Mouse (Mus musculus) CH12.LX (cell line): ENCODE data around the gene Trim44.

ENCODE experiments used
- CHD2 ChIP-seq: IDR thresholded peaks from 2 replicates; pipeline ENCODE4 v1.6.1; 2011; ENCODE audit warnings: low read length, improper control_type of control experiment
- CTCF ChIP-seq, 2 experiments: IDR thresholded peaks in 1 of 2; conservative IDR thresholded peaks in 1 of 2; 2 replicates each; pipeline ENCODE4 v1.5.1; 2011 to 2012; ENCODE audit warnings: low read depth in 2 of 2, low read length in 2 of 2, improper control_type of control experiment in 1 of 2, inconsistent platforms in 1 of 2, mild to moderate bottlenecking in 1 of 2, moderate library complexity in 1 of 2
- JUND ChIP-seq: conservative IDR thresholded peaks from 2 replicates; pipeline ENCODE4 v1.6.1; 2011; ENCODE audit warnings: low read depth, low read length, improper control_type of control experiment
- POLR2A ChIP-seq: IDR thresholded peaks from 2 replicates; pipeline ENCODE4 v1.6.1; 2011; ENCODE audit warnings: low read depth, mild to moderate bottlenecking, improper control_type of control experiment, low read length
- RCOR1 ChIP-seq: conservative IDR thresholded peaks from 2 replicates; pipeline ENCODE4 v1.6.1; 2012; ENCODE audit warnings: low read depth, mild to moderate bottlenecking, inconsistent platforms, low read length, improper control_type of control experiment
- ZC3H11A ChIP-seq: IDR thresholded peaks from 2 replicates; pipeline ENCODE4 v1.6.1; 2012; ENCODE audit warnings: low read depth, mild to moderate bottlenecking, inconsistent platforms, low read length, improper control_type of control experiment
- ZMIZ1 ChIP-seq: IDR thresholded peaks from 2 replicates; pipeline ENCODE4 v1.6.1; 2012; ENCODE audit warnings: low read depth, mild to moderate bottlenecking, inconsistent platforms, low read length, improper control_type of control experiment

- no peak for TF ChIP-seq POLR2A
- no peak for TF ChIP-seq RCOR1
- no peak for TF ChIP-seq CHD2
- no peak for TF ChIP-seq ZMIZ1
- TF ChIP-seq JUND: no peak
- TF ChIP-seq CTCF (conservative IDR thresholded peaks at IDR 0.05 in 1 of 2, IDR thresholded peaks at IDR 0.05 in 1 of 2; ENCODE audit: low read depth in 2 of 2, low read length in 2 of 2): no peak
- no peak for TF ChIP-seq ZC3H11A
Measured at GRCm38 (mm10) chr2:102403306-102403705, 4.3 kb downstream of the Trim44 start.
